Mouse (Mus musculus) bone marrow, adult 2 months (tissue): ENCODE data around the gene Pkd2.

Experiments
- CTCF ChIP-seq: fragments of 200-500 bp; IDR thresholded peaks from 2 replicates; pipeline ENCODE4 v1.5.1; 2011; ENCODE audit warnings: low read length, control low read depth; ENCODE audit not compliant: control insufficient read depth, insufficient read depth
- POLR2A ChIP-seq: fragments of 200-500 bp; IDR thresholded peaks from 2 replicates; pipeline ENCODE4 v1.6.1; 2011; ENCODE audit warnings: low read depth, mild to moderate bottlenecking, control low read depth, low read length, borderline replicate concordance; ENCODE audit not compliant: control insufficient read depth

GRCm38 (mm10) chr5:104433968-104434565 is 25.2 kb upstream of the Pkd2 start:
- TF ChIP-seq POLR2A, result no peak
- TF ChIP-seq CTCF, result no peak
